Mouse (Mus musculus) MEL (cell line): ENCODE measurements around the gene Enc1.

Experiments
- BHLHE40 ChIP-seq: IDR thresholded peaks from 2 replicates; pipeline ENCODE4 v1.6.1; 2012; ENCODE audit warnings: low read depth, mild to moderate bottlenecking, inconsistent platforms, low read length, improper control_type of control experiment, borderline replicate concordance
- CTCF ChIP-seq, 3 experiments: IDR thresholded peaks in 2 of 3; conservative IDR thresholded peaks in 1 of 3; 2 replicates each; pipeline ENCODE4 v1.5.1; 2011 to 2012; ENCODE audit warnings: low read length in 3 of 3, low read depth in 2 of 3, mild to moderate bottlenecking in 2 of 3, improper control_type of control experiment in 1 of 3, inconsistent platforms in 1 of 3, mixed read lengths in 1 of 3, moderate library complexity in 1 of 3; ENCODE audit not compliant: control insufficient read depth in 1 of 3, insufficient read depth in 1 of 3, poor library complexity in 1 of 3, severe bottlenecking in 1 of 3
- EP300 ChIP-seq, 2 experiments: IDR thresholded peaks; 2 replicates each; pipeline ENCODE4 v1.6.1; 2011; ENCODE audit warnings: improper control_type of control experiment in 2 of 2, low read length in 2 of 2, low read depth in 1 of 2, mild to moderate bottlenecking in 1 of 2
- ETS1 ChIP-seq: IDR thresholded peaks from 2 replicates; pipeline ENCODE4 v1.6.1; 2012; ENCODE audit warnings: low read depth, mild to moderate bottlenecking, inconsistent platforms, low read length, improper control_type of control experiment, moderate library complexity
- MEF2A ChIP-seq: IDR thresholded peaks from 2 replicates; pipeline ENCODE4 v1.6.1; 2014; ENCODE audit warnings: low read depth, mild to moderate bottlenecking, inconsistent platforms, low read length, improper control_type of control experiment; ENCODE audit not compliant: poor library complexity, insufficient replicate concordance, severe bottlenecking; ENCODE audit errors: extremely low read depth
- USF1 ChIP-seq: IDR thresholded peaks from 2 replicates; pipeline ENCODE4 v1.6.1; 2014; ENCODE audit warnings: low read depth, mild to moderate bottlenecking, inconsistent platforms, low read length, improper control_type of control experiment, moderate library complexity
- ZC3H11A ChIP-seq: IDR thresholded peaks from 2 replicates; pipeline ENCODE4 v1.6.1; 2012; ENCODE audit warnings: low read depth, mild to moderate bottlenecking, inconsistent platforms, low read length, improper control_type of control experiment

DNA sequence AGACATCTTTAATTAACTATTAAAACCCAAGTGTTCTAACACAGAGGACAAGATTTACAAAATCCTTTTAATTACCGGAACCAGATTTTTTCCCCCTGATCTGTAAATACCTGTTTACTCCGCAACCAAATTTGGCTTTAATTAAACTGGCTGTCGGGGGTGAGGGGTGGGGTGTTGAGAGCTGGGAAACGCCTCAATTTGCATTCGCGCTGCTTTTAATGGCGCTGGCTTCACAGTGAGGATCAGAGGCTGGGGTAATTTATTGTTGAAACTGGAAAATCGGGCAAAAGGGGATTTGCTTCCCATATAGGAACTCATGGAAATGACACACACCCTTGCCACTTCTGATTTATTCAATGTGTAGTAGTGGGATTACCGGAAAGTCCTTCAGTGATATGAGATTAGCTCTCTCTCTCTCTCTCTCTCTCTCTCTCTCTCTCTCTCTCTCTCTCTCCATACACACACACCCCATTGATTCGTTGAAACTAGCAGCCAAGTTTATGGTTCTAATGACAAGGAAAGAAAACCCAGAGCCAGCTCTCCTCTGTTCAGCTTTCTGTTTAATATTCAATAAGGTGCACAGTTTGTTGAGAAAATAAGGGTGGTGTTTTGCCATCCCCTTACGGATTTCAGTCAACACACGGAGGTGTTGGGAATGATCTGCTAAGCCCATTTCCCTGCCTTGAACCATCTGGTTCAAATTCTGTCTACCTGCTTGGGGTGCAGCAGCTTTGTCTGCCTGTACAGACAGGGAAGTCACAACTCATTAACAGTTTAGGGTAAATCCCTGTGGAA, 51.7 kb downstream of the Enc1 start:
- TF ChIP-seq MEF2A (no peak), CTCF (IDR thresholded peaks at IDR 0.05 in 2 of 3, conservative IDR thresholded peaks at IDR 0.05 in 1 of 3; ENCODE audit: control insufficient read depth in 1 of 3, insufficient read depth in 1 of 3, low read depth in 2 of 3, low read length in 3 of 3, poor library complexity in 1 of 3, severe bottlenecking in 1 of 3) (no peak), ZC3H11A (no peak), USF1 (no peak), ETS1 (no peak), EP300 (IDR thresholded peaks at IDR 0.05; ENCODE audit: low read depth in 1 of 2, low read length in 2 of 2) (no peak), BHLHE40 (no peak)
